In genomic region chr1:87852892-87853600, GRCm38 (mm10) we compare ENCODE assay signal across 8 mouse cellular contexts. TPM values are rescaled to one million over a fixed set of nuclear protein-coding genes. Genes with fewer than 3 reads are reported as not detected.
A peak's percentile ranks its signal among the peaks of the same experiment; 100 is the strongest.
DNase-seq lines count a peak whose midpoint lies in the region; ATAC-seq lines count a peak whose summit lies in the region.

Gene Dgkd (plus strand): TSS chr1:87853287.

- H3K36me3 ChIP-seq in hindbrain, embryonic 16.5 days (ENCODE audit: control insufficient read depth, insufficient read depth, low read length), result no peaks in the 10 kb centered on the region
- peaks cover 9% of the 10 kb centered on the region for H3K36me3 ChIP-seq in megakaryocyte, embryonic 14.5 days (replicated peaks; ENCODE audit: low read length)

- H3K4me1 ChIP-seq in hindbrain, embryonic 16.5 days (ENCODE audit: control insufficient read depth, insufficient read depth, low read depth, low read length), result peaks cover 22% of the 10 kb centered on the region
- H3K4me1 ChIP-seq in megakaryocyte, embryonic 14.5 days, result peaks cover 82% of the 10 kb centered on the region

- H3K9me3 ChIP-seq in hindbrain, embryonic 16.5 days (ENCODE audit: control insufficient read depth, low read length), result no peaks in the 10 kb centered on the region
- no peaks in the 10 kb centered on the region for H3K9me3 ChIP-seq in megakaryocyte, embryonic 14.5 days

- peak within 1 kb of the TSS; percentile 71 for H3K4me3 ChIP-seq in hindbrain, embryonic 16.5 days (ENCODE audit: low read length)
- H3K4me3 ChIP-seq in megakaryocyte, embryonic 14.5 days (replicated peaks), result peak within 1 kb of the TSS; percentile 100

- WGBS in hindbrain, embryonic 16.5 days, result 1% methylated on average over 27 of the region's 74 CpGs

- DNase-seq in adrenal gland, adult (ENCODE audit: inconsistent age in 2 of 2, low spot score in 1 of 2), result peak; percentile 75 to 93
- DNase-seq in cerebellum, postnatal 36 days, result peak; percentile 70 to 83
- DNase-seq in gastrocnemius, adult 8-10 months (ENCODE audit: low spot score in 2 of 2), result peak; percentile 42 to 43
- peak in 1 of 2 experiments; percentile 86 for DNase-seq in left cerebral cortex, postnatal 10 days (ENCODE audit: extremely low spot score in 1 of 2, low spot score in 2 of 2)
- peak; percentile 74 to 81 for DNase-seq in right cerebral cortex, postnatal 10 days (ENCODE audit: low spot score in 2 of 2)
- DNase-seq in urinary bladder, postnatal 36 days (ENCODE audit: low spot score in 2 of 2), result peak; percentile 52 to 66

- peak within 1 kb of the TSS; percentile 95 for H3K4me2 ChIP-seq in hindbrain, embryonic 16.5 days (ENCODE audit: low read length)

- H3K27ac ChIP-seq in hindbrain, embryonic 16.5 days (ENCODE audit: low read depth, low read length), result peak within 1 kb of the TSS; percentile 71

- H3K9ac ChIP-seq in hindbrain, embryonic 16.5 days (ENCODE audit: low read depth, low read length), result peak within 1 kb of the TSS; percentile 87

- H3K27me3 ChIP-seq in hindbrain, embryonic 16.5 days (replicated peaks; ENCODE audit: control insufficient read depth, insufficient read depth, low read length), result no peaks in the 10 kb centered on the region
- H3K27me3 ChIP-seq in megakaryocyte, embryonic 14.5 days (replicated peaks), result no peaks in the 10 kb centered on the region

- ATAC-seq in hindbrain, embryonic 16.5 days, result peak; percentile 93

- intact Hi-C loops in left cerebral cortex, postnatal 10 days (cut with DNase I), result loop anchor here (5.0 kb wide), 1 partner anchor 69 kb away; no protein-coding TSS in a partner anchor

RNA-seq across cellular contexts. Expression of gene Dgkd, which starts in this region (rescaled TPM):
- 10 to 100 TPM; 23.4 to 30.2 (median 28.0) TPM for total RNA-seq in gastrocnemius, adult 8-10 months (2022)
- polyA plus RNA-seq in hindbrain, embryonic 16.5 days (2015; fragmentation: Nextera tagmentation; extraction: Ambion mirVana), result 40.4 and 42.8 TPM in 2 replicates
- total RNA-seq in left cerebral cortex, postnatal 10 days (2021), result 100 to 1,000 TPM; 140 to 160 TPM
- polyA plus RNA-seq in megakaryocyte, embryonic 14.5 days (2012; ENCODE audit: insufficient read depth, low replicate concordance), result 10.9 and 24.3 TPM in 2 replicates

Comparison
In these comparisons a context has a peak if more than half of its experiments do, and no peak if none do; other contexts are left out.
1. RNA of gene Dgkd (total RNA-seq): 140 to 160 TPM in left cerebral cortex, postnatal 10 days; 23.4 to 30.2 TPM in gastrocnemius, adult 8-10 months; every median in the first group is over 4 times any median in the second.